Mouse (Mus musculus) hindbrain, embryonic 11.5 days (tissue): ENCODE measurements around the gene Tctex1d1. TPM values are rescaled to one million over a fixed set of nuclear protein-coding genes. Genes with fewer than 3 reads are reported as not detected.
A peak's percentile ranks its signal among the peaks of the same experiment; 100 is the strongest.

Experiments
- ATAC-seq: fragments of 200-750 bp; cut with Nextera tagmentation; 2 replicates; pipeline ENCODE4 v1.8.0; 2017; ENCODE audit warnings: mild to moderate bottlenecking, moderate TSS enrichment, moderate library complexity; ENCODE audit not compliant: low FRiP score
- DNase-seq: peaks from one replicate; pipeline ENCODE4 v3.0.0-alpha.2; 2015; ENCODE audit warnings: low spot score
- H3K27ac ChIP-seq: fragments of 300-500 bp; sonication (generic); 2 replicates; pipeline ENCODE4 v1.5.1; 2014; ENCODE audit warnings: mild to moderate bottlenecking, low read depth, low read length
- H3K27me3 ChIP-seq: fragments of 300-500 bp; sonication (generic); 2 replicates; pipeline ENCODE4 v1.6.1; 2014; ENCODE audit warnings: mild to moderate bottlenecking, low read length, moderate library complexity, mixed read lengths; ENCODE audit not compliant: control insufficient read depth, insufficient read depth
- H3K36me3 ChIP-seq: fragments of 300-500 bp; sonication (generic); 2 replicates; pipeline ENCODE4 v1.6.1; 2014; ENCODE audit warnings: mild to moderate bottlenecking, low read length, moderate library complexity, mixed read lengths; ENCODE audit not compliant: control insufficient read depth, insufficient read depth
- H3K4me1 ChIP-seq: fragments of 300-500 bp; sonication (generic); replicated peaks from 2 replicates; pipeline ENCODE4 v1.6.1; 2014; ENCODE audit warnings: low read length, mixed read lengths; ENCODE audit not compliant: control insufficient read depth, insufficient read depth
- H3K4me2 ChIP-seq: fragments of 300-500 bp; sonication (generic); replicated peaks from 2 replicates; pipeline ENCODE4 v1.6.1; 2014; ENCODE audit warnings: mild to moderate bottlenecking, low read depth, low read length
- H3K4me3 ChIP-seq: fragments of 300-500 bp; sonication (generic); 2 replicates; pipeline ENCODE4 v1.5.1; 2014; ENCODE audit warnings: low read depth, low read length
- H3K9ac ChIP-seq: fragments of 300-500 bp; sonication (generic); 2 replicates; pipeline ENCODE4 v1.6.1; 2014; ENCODE audit warnings: low read depth, low read length
- H3K9me3 ChIP-seq: fragments of 300-500 bp; sonication (generic); 2 replicates; pipeline ENCODE4 v1.6.1; 2016; ENCODE audit warnings: low read length; ENCODE audit not compliant: control insufficient read depth
- WGBS: fragments of 180-500 bp; shearing (Covaris S2); extraction: QIAGEN DNeasy Blood & Tissue Kit; methylation state at CpG from one replicate; pipeline ENCODE4 v1.1.7; 2014; 5-methylcytosine and 5-hydroxymethylcytosine counted together
- polyA plus RNA-seq: library from polyadenylated mRNA; unstranded; fragments of >200 nt; fragmentation: Nextera tagmentation; extraction: Ambion mirVana; gene quantifications from 2 replicates; pipeline ENCODE4 v1.2.1, GENCODE M21; 2014

Tctex1d1 gene
- 2.6 and 3.8 TPM in 2 replicates for polyA plus RNA-seq

- Histone ChIP-seq H3K4me2 (peak within 1 kb of the TSS; percentile 44), H3K9ac (peak within 1 kb of the TSS; percentile 28; the same call in 1 of the 2 replicates), H3K36me3 (no peaks in the 10 kb centered on the region), H3K27me3 (peaks cover 6% of the 10 kb centered on the region; the same call in 1 of the 2 replicates), H3K9me3 (no peaks in the 10 kb centered on the region), H3K4me1 (peaks cover 7% of the 10 kb centered on the region; the same call in 1 of the 2 replicates), H3K4me3 (peak within 1 kb of the TSS; percentile 21; the same call in 1 of the 2 replicates), H3K27ac (no peak within 1 kb of the TSS)
- ATAC-seq: peak; percentile 56; the same call in 1 of the 2 replicates
- WGBS: 2% methylated on average over 13 of the region's 13 CpGs
- DNase-seq: peak; percentile 43
Measured at GRCm38 (mm10) chr4:102978440-102978839, at the start of gene Tctex1d1. Tctex1d1 (plus strand) TSS chr4:102978606.

- no peaks in the 10 kb centered on the region for H3K4me1 ChIP-seq
- 47% methylated on average over 3 of the region's 4 CpGs for WGBS
Measured at GRCm38 (mm10) chr4:102929491-102929890, 48.9 kb upstream of the Tctex1d1 start.

DNA sequence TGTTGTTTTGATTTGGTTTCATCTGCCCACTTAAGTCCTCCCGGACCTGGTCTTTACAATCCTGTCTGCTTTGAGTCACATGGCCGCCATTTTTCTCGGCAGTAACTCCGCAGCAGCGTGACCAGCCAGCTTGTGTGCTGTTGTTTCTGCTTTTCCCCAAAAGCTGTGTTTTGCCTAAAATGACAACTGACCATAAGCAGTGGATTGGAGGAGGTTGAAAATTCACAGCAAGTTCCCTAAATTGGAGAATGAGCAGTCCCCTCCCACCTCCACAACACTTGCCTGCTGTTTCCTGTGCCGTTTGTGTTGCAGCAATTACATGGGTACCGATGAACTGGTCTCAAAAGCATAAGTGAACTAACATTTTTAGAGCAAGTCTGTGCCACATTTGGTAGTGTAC lies 47.7 kb upstream of the Tctex1d1 start:
- WGBS: 88% methylated on average over 7 of the region's 7 CpGs
- no peak for ATAC-seq
- H3K9ac ChIP-seq: no peak overlapping the region
- no peak overlapping the region for H3K27ac ChIP-seq
- H3K27me3 ChIP-seq: no peaks in the 10 kb centered on the region
- H3K4me3 ChIP-seq: no peak overlapping the region
- no peaks in the 10 kb centered on the region for H3K9me3 ChIP-seq
- H3K4me2 ChIP-seq: no peak overlapping the region
- no peaks in the 10 kb centered on the region for H3K36me3 ChIP-seq
- H3K4me1 ChIP-seq: no peaks in the 10 kb centered on the region
- no peak for DNase-seq

More at GRCm38 (mm10) chr4:102929491-102929890, 48.9 kb upstream of the Tctex1d1 start:
- H3K9me3 ChIP-seq: no peaks in the 10 kb centered on the region
- no peak overlapping the region for H3K4me2 ChIP-seq
- no peaks in the 10 kb centered on the region for H3K36me3 ChIP-seq
- ATAC-seq (no peak), DNase-seq (no peak)
- no peak overlapping the region for H3K9ac ChIP-seq
- no peak overlapping the region for H3K27ac ChIP-seq
- no peaks in the 10 kb centered on the region for H3K27me3 ChIP-seq
- no peak overlapping the region for H3K4me3 ChIP-seq

- Histone ChIP-seq H3K9me3 (no peaks in the 10 kb centered on the region), H3K9ac (no peak overlapping the region), H3K4me1 (no peaks in the 10 kb centered on the region), H3K27me3 (no peaks in the 10 kb centered on the region), H3K27ac (no peak overlapping the region), H3K36me3 (no peaks in the 10 kb centered on the region), H3K4me3 (no peak overlapping the region), H3K4me2 (no peak overlapping the region)
- WGBS: 73% methylated on average over 3 of the region's 3 CpGs
- no peak for ATAC-seq
- DNase-seq: no peak
Measured at GRCm38 (mm10) chr4:102940266-102940665, 38.1 kb upstream of the Tctex1d1 start.

DNA sequence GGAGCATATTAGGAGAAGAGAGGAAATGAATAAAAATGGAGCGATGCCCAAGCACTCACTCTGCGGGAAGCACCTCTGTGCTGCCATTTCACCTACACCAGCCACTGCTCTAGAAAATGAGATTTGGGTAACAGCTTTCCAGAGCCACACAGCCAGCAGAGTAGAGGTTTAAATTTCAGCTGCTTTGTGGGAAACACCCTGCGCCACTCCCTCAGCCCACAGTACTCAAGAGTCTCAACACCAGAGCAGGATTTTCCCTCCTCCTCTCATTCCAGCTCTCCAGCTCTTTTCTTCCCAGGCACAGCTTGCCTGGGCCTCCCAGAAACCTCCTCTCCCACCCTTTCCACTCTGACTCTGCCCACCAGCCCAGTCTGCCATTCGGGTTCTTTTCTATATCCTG lies 37.7 kb upstream of the Tctex1d1 start:
- Histone ChIP-seq H3K9me3 (no peaks in the 10 kb centered on the region), H3K36me3 (no peaks in the 10 kb centered on the region), H3K27ac (no peak overlapping the region), H3K4me1 (no peaks in the 10 kb centered on the region), H3K4me2 (no peak overlapping the region), H3K4me3 (no peak overlapping the region), H3K27me3 (no peaks in the 10 kb centered on the region), H3K9ac (no peak overlapping the region)
- no peak for DNase-seq
- no peak for ATAC-seq
- 82% methylated on average over 4 of the region's 4 CpGs for whole genome bisulfite sequencing

DNA sequence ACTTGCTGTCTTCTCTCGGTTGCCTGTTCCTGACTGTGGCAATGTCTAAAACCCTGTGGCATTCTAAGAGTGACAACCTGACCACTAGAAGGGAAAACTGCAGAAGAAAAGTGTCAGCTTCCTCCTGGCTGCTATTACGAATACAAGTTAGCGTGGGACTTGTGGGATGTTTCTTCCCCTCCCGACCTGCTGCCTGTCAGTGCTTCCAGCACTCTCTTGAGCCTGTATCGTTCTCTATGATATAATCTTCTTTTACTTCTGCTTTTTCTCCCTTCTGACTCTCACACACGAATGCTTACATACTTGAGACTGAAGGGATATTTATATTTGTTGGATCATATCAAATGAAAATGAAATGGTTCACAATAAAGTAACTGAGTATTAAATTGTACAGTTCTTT lies 34.1 kb upstream of the Tctex1d1 start:
- Histone ChIP-seq H3K9me3 (no peaks in the 10 kb centered on the region), H3K4me3 (no peak overlapping the region), H3K27ac (no peak overlapping the region), H3K9ac (no peak overlapping the region), H3K4me1 (no peaks in the 10 kb centered on the region), H3K27me3 (no peaks in the 10 kb centered on the region), H3K4me2 (no peak overlapping the region), H3K36me3 (no peaks in the 10 kb centered on the region)
- WGBS: 77% methylated on average over 6 of the region's 6 CpGs
- ATAC-seq (no peak), DNase-seq (no peak)

GRCm38 (mm10) chr4:102952476-102952875 lies 25.9 kb upstream of the Tctex1d1 start:
- Histone ChIP-seq H3K36me3 (no peaks in the 10 kb centered on the region), H3K4me2 (no peak overlapping the region), H3K9ac (no peak overlapping the region), H3K27ac (no peak overlapping the region), H3K4me3 (no peak overlapping the region), H3K4me1 (no peaks in the 10 kb centered on the region), H3K9me3 (no peaks in the 10 kb centered on the region), H3K27me3 (no peaks in the 10 kb centered on the region)
- DNase-seq (no peak), ATAC-seq (no peak)
- WGBS: 76% methylated on average over 2 of the region's 2 CpGs

DNA sequence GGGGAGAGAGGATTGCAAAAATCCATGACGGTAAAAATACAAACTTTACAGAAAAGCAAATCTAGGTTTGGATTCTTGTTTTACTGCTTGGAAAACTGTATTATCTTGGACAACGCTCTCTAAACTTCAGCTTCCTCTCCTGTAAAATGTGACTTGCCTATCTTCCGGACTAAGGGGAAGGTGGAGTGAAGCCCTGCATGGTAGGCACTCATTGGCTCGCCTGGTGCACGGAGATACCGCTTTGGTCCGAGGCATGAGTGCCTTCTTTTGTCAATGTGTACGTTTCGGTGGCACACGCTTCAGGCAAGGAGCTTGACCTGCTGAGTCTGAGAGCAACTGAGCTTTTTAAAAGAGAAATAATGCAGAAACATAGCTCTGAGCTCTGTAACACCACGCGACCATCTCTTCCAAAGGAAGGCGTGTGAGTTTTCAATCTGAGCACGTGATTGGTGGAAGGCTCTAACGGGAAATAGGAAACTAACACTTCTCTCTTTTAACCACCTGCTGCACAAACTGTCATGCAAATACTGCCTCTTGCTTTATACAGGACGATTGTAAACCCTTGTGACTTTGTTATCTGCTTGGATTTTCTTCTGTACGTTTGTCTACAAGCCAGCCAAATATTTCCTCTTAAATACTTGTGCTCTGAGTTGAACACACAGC lies 23.0 kb upstream of the Tctex1d1 start:
- 76% methylated on average over 17 of the region's 17 CpGs for WGBS
- no peak overlapping the region for H3K4me3 ChIP-seq
- H3K4me2 ChIP-seq: no peak overlapping the region
- no peak for ATAC-seq
- DNase-seq: no peak
- H3K27ac ChIP-seq: no peak overlapping the region
- no peaks in the 10 kb centered on the region for H3K9me3 ChIP-seq
- no peak overlapping the region for H3K9ac ChIP-seq
- no peaks in the 10 kb centered on the region for H3K27me3 ChIP-seq
- H3K4me1 ChIP-seq: no peaks in the 10 kb centered on the region
- H3K36me3 ChIP-seq: no peaks in the 10 kb centered on the region

- Histone ChIP-seq H3K27me3 (no peaks in the 10 kb centered on the region), H3K4me3 (no peak overlapping the region), H3K36me3 (no peaks in the 10 kb centered on the region), H3K4me1 (no peaks in the 10 kb centered on the region), H3K9ac (no peak overlapping the region), H3K4me2 (no peak overlapping the region), H3K9me3 (no peaks in the 10 kb centered on the region), H3K27ac (no peak overlapping the region)
- WGBS: 84% methylated on average over 5 of the region's 5 CpGs
- ATAC-seq (no peak), DNase-seq (no peak)
Measured at GRCm38 (mm10) chr4:102959409-102959808, 19.0 kb upstream of the Tctex1d1 start.
